28 mouse cellular contexts compared by ENCODE assay signal in genomic region chr8:73048136-73048535, GRCm38 (mm10).
DNase-seq lines count a peak whose midpoint lies in the region; ATAC-seq and TF ChIP-seq lines count a peak whose summit lies in the region.
"Had no signal": no experiment of that assay in that cellular context is flagged by ENCODE, and none has a peak within 500 bp of the region (broad histone marks: within the 10 kb centered on the region; RNA-seq: fewer than 3 reads in every experiment).

No protein-coding gene starts in this region.

- no peak for TF ChIP-seq CTCF in kidney, adult 2 months (conservative IDR thresholded peaks at IDR 0.05; ENCODE audit: insufficient read depth, insufficient read length, low read depth, low read length)
- TF ChIP-seq CTCF in liver, postnatal 0 days (IDR thresholded peaks at IDR 0.05; ENCODE audit: low read depth): no peak

- 61% methylated on average over 3 of the region's 3 CpGs for whole genome bisulfite sequencing in kidney, adult 2 months
- WGBS in liver, postnatal 0 days (ENCODE audit: insufficient replicate concordance): 66% methylated on average over 3 of the region's 3 CpGs
- WGBS in liver, embryonic 12.5 days (ENCODE audit: insufficient replicate concordance): 77% methylated on average over 3 of the region's 3 CpGs
- 96% methylated on average over 3 of the region's 3 CpGs for WGBS in forebrain, embryonic 16.5 days

- H3K4me2 ChIP-seq in liver, postnatal 0 days (ENCODE audit: low read depth, low read length): no peak overlapping the region
- H3K4me2 ChIP-seq in liver, embryonic 12.5 days: no peak overlapping the region
- no peak overlapping the region for H3K4me2 ChIP-seq in forebrain, embryonic 16.5 days (ENCODE audit: low read length)
- H3K4me2 ChIP-seq: embryonic facial prominence, embryonic 13.5 days; forebrain, embryonic 12.5 days; forebrain, embryonic 15.5 days; heart, embryonic 13.5 days; hindbrain, embryonic 14.5 days had no signal

- no peaks in the 10 kb centered on the region for H3K4me1 ChIP-seq in kidney, adult 2 months (ENCODE audit: control insufficient read depth, insufficient read depth, low read length)
- no peaks in the 10 kb centered on the region for H3K4me1 ChIP-seq in liver, postnatal 0 days (ENCODE audit: insufficient read depth)
- H3K4me1 ChIP-seq in liver, embryonic 12.5 days: no peaks in the 10 kb centered on the region
- no peaks in the 10 kb centered on the region for H3K4me1 ChIP-seq in forebrain, embryonic 16.5 days (replicated peaks; ENCODE audit: control insufficient read depth, insufficient read depth, low read length)
- H3K4me1 ChIP-seq: embryonic facial prominence, embryonic 10.5 days; embryonic facial prominence, embryonic 13.5 days; forebrain, embryonic 12.5 days; forebrain, embryonic 15.5 days; heart, embryonic 10.5 days; heart, embryonic 13.5 days had no signal

- H3K4me3 ChIP-seq in kidney, adult 2 months (ENCODE audit: insufficient read depth, low read depth, low read length): no peak overlapping the region
- H3K4me3 ChIP-seq in liver, postnatal 0 days (ENCODE audit: low read depth, low read length): no peak overlapping the region
- no peak overlapping the region for H3K4me3 ChIP-seq in liver, embryonic 12.5 days
- no peak overlapping the region for H3K4me3 ChIP-seq in forebrain, embryonic 16.5 days (replicated peaks; ENCODE audit: low read length)
- H3K4me3 ChIP-seq: embryonic facial prominence, embryonic 10.5 days; embryonic facial prominence, embryonic 13.5 days; erythroblast, embryonic 14.5 days; forebrain, embryonic 12.5 days; forebrain, embryonic 15.5 days; heart, adult 2 months; heart, embryonic 10.5 days; heart, embryonic 13.5 days had no signal

- no peak for TF ChIP-seq POLR2A in kidney, adult 2 months (IDR thresholded peaks at IDR 0.05; ENCODE audit: low read depth, low read length)

- H3K36me3 ChIP-seq in kidney, adult 2 months (ENCODE audit: control insufficient read depth, insufficient read depth, low read length): no peaks in the 10 kb centered on the region
- no peaks in the 10 kb centered on the region for H3K36me3 ChIP-seq in liver, postnatal 0 days (replicated peaks; ENCODE audit: insufficient read depth, low read length)
- H3K36me3 ChIP-seq in liver, embryonic 12.5 days: no peaks in the 10 kb centered on the region
- no peaks in the 10 kb centered on the region for H3K36me3 ChIP-seq in forebrain, embryonic 16.5 days (ENCODE audit: control insufficient read depth, insufficient read depth)
- H3K36me3 ChIP-seq: embryonic facial prominence, embryonic 10.5 days; embryonic facial prominence, embryonic 13.5 days; forebrain, embryonic 12.5 days; forebrain, embryonic 15.5 days; heart, embryonic 10.5 days; heart, embryonic 13.5 days had no signal

- no peaks in the 10 kb centered on the region for H3K27me3 ChIP-seq in kidney, adult 2 months (replicated peaks; ENCODE audit: control insufficient read depth, insufficient read depth, low read length)
- H3K27me3 ChIP-seq in liver, postnatal 0 days (ENCODE audit: insufficient read depth, low read length): no peaks in the 10 kb centered on the region
- no peaks in the 10 kb centered on the region for H3K27me3 ChIP-seq in liver, embryonic 12.5 days (replicated peaks)
- H3K27me3 ChIP-seq in forebrain, embryonic 16.5 days (replicated peaks; ENCODE audit: control insufficient read depth, insufficient read depth, low read length): no peaks in the 10 kb centered on the region
- H3K27me3 ChIP-seq: embryonic facial prominence, embryonic 13.5 days; forebrain, embryonic 12.5 days; forebrain, embryonic 15.5 days; heart, embryonic 13.5 days had no signal

- no peak for TF ChIP-seq EP300 in liver, postnatal 0 days (IDR thresholded peaks at IDR 0.05; ENCODE audit: low read depth)

- no peaks in the 10 kb centered on the region for H3K9me3 ChIP-seq in liver, postnatal 0 days (ENCODE audit: low read length)
- H3K9me3 ChIP-seq in liver, embryonic 12.5 days (replicated peaks): no peaks in the 10 kb centered on the region
- H3K9me3 ChIP-seq in forebrain, embryonic 16.5 days (ENCODE audit: control insufficient read depth, low read length): no peaks in the 10 kb centered on the region
- H3K9me3 ChIP-seq: embryonic facial prominence, embryonic 10.5 days; embryonic facial prominence, embryonic 13.5 days; forebrain, embryonic 12.5 days; forebrain, embryonic 15.5 days; heart, embryonic 10.5 days had no signal

- ATAC-seq in liver, postnatal 0 days: peak; percentile 44; the same call in 1 of the 2 replicates
- ATAC-seq in liver, embryonic 12.5 days: no peak
- ATAC-seq in forebrain, embryonic 16.5 days: no peak
- ATAC-seq: CD4-positive, CD25-positive, alpha-beta regulatory T cell, adult 4 months; forebrain, embryonic 15.5 days had no signal

- DNase-seq in kidney, adult 2 months: peak; percentile 70
- DNase-seq in kidney, postnatal 4 days: no peak
- DNase-seq in liver, postnatal 0 days: no peak
- peak; percentile 12 for DNase-seq in kidney, postnatal 14 days
- DNase-seq in adrenal gland, adult 8-10 months: no peak
- DNase-seq: adrenal gland, adult 2 months; adrenal gland, postnatal 25 days; cerebellum, adult 11-12 months; cerebellum, adult 8-10 months; cerebellum, postnatal 10 days; cerebellum, postnatal 36 days; embryo, embryonic 11 days; gastrocnemius, postnatal 10 days; gastrocnemius, postnatal 36 days; heart, adult 2 months; heart, postnatal 14 days; heart, postnatal 4 days had no signal

- H3K27ac ChIP-seq in kidney, adult 2 months (ENCODE audit: insufficient read depth, low read depth, low read length): no peak overlapping the region
- no peak overlapping the region for H3K27ac ChIP-seq in liver, postnatal 0 days (ENCODE audit: low read depth)
- H3K27ac ChIP-seq in liver, embryonic 12.5 days: no peak overlapping the region
- no peak overlapping the region for H3K27ac ChIP-seq in forebrain, embryonic 16.5 days (ENCODE audit: low read length)
- H3K27ac ChIP-seq: embryonic facial prominence, embryonic 10.5 days; embryonic facial prominence, embryonic 13.5 days; forebrain, embryonic 12.5 days; forebrain, embryonic 15.5 days; heart, adult 2 months; heart, embryonic 10.5 days; heart, embryonic 13.5 days; hindbrain, embryonic 14.5 days had no signal

- H3K9ac ChIP-seq in liver, postnatal 0 days (replicated peaks): no peak overlapping the region
- H3K9ac ChIP-seq in liver, embryonic 12.5 days: no peak overlapping the region
- H3K9ac ChIP-seq in forebrain, embryonic 16.5 days (replicated peaks; ENCODE audit: low read depth, low read length): no peak overlapping the region
- H3K9ac ChIP-seq: embryonic facial prominence, embryonic 13.5 days; forebrain, embryonic 12.5 days; forebrain, embryonic 15.5 days; heart, embryonic 13.5 days; hindbrain, embryonic 14.5 days had no signal

Comparison
In these comparisons a context has a peak if more than half of its experiments do, and no peak if none do; other contexts are left out.
1. DNase-seq: peak in kidney, adult 2 months (single experiment) and kidney, postnatal 14 days (single experiment); none in kidney, postnatal 4 days (0 of 2), liver, postnatal 0 days (single experiment) and adrenal gland, adult 8-10 months (single experiment).